Mouse (Mus musculus) forebrain, embryonic 12.5 days (tissue): ENCODE data around the gene Dut. TPM values are rescaled to one million over a fixed set of nuclear protein-coding genes. Genes with fewer than 3 reads are reported as not detected.

Experiments used
- ATAC-seq: fragments of 200-750 bp; cut with Nextera tagmentation; 2 replicates; pipeline ENCODE4 v1.8.0; 2017; ENCODE audit warnings: moderate TSS enrichment; ENCODE audit not compliant: low FRiP score
- H3K27ac ChIP-seq: fragments of 300-500 bp; sonication (generic); 2 replicates; pipeline ENCODE4 v1.5.1; 2016; ENCODE audit warnings: mild to moderate bottlenecking
- H3K27me3 ChIP-seq: fragments of 300-500 bp; sonication (generic); 2 replicates; pipeline ENCODE4 v1.6.1; 2016; ENCODE audit warnings: mild to moderate bottlenecking
- H3K36me3 ChIP-seq: fragments of 300-500 bp; sonication (generic); replicated peaks from 2 replicates; pipeline ENCODE4 v1.6.1; 2016; ENCODE audit warnings: mild to moderate bottlenecking
- H3K4me1 ChIP-seq: fragments of 300-500 bp; sonication (generic); 2 replicates; pipeline ENCODE4 v1.6.1; 2016
- H3K4me2 ChIP-seq: fragments of 300-500 bp; sonication (generic); 2 replicates; pipeline ENCODE4 v1.6.1; 2016; ENCODE audit warnings: mild to moderate bottlenecking, moderate library complexity
- H3K4me3 ChIP-seq: fragments of 300-500 bp; sonication (generic); replicated peaks from 2 replicates; pipeline ENCODE4 v1.5.1; 2016; ENCODE audit warnings: mild to moderate bottlenecking
- H3K9ac ChIP-seq: fragments of 300-500 bp; sonication (generic); 2 replicates; pipeline ENCODE4 v1.6.1; 2016; ENCODE audit warnings: mild to moderate bottlenecking
- H3K9me3 ChIP-seq: fragments of 300-500 bp; sonication (generic); 2 replicates; pipeline ENCODE4 v1.6.1; 2016
- WGBS: fragments of 180-500 bp; shearing (Covaris S2); methylation state at CpG from one replicate; pipeline ENCODE4 v1.1.7; 2016; 5-methylcytosine and 5-hydroxymethylcytosine counted together
- polyA plus RNA-seq: library from polyadenylated mRNA; unstranded; fragments of >200 nt; fragmentation: Nextera tagmentation; extraction: Ambion mirVana; gene quantifications from 2 replicates; pipeline ENCODE4 v1.2.1, GENCODE M21; 2016

The Dut gene
- polyA plus RNA-seq, 1 experiment from 2014 or later: 224 TPM

- Histone ChIP-seq H3K4me1 (no peaks in the 10 kb centered on the region; the same call in 1 of the 2 replicates), H3K9me3 (no peaks in the 10 kb centered on the region), H3K4me3 (no peak overlapping the region), H3K27me3 (no peaks in the 10 kb centered on the region), H3K4me2 (no peak overlapping the region), H3K27ac (no peak overlapping the region), H3K36me3 (no peaks in the 10 kb centered on the region), H3K9ac (no peak overlapping the region)
- 80% methylated on average over 1 of the region's 1 CpGs for WGBS
- ATAC-seq: no peak
These were observed 44.1 kb downstream of the Dut start for GRCm38 (mm10) chr2:125291101-125291500.

- 88% methylated on average over 7 of the region's 7 CpGs for WGBS
- Histone ChIP-seq H3K4me2 (no peak overlapping the region), H3K27ac (no peak overlapping the region), H3K27me3 (no peaks in the 10 kb centered on the region), H3K4me1 (no peaks in the 10 kb centered on the region; the same call in 1 of the 2 replicates), H3K9ac (no peak overlapping the region), H3K36me3 (no peaks in the 10 kb centered on the region), H3K4me3 (no peak overlapping the region), H3K9me3 (no peaks in the 10 kb centered on the region)
- no peak for ATAC-seq
These were observed 45.6 kb downstream of the Dut start for GRCm38 (mm10) chr2:125292616-125293015.

GRCm38 (mm10) chr2:125293969-125294491 is 47.0 kb downstream of the Dut start:
- Histone ChIP-seq H3K9me3 (no peaks in the 10 kb centered on the region), H3K9ac (no peak overlapping the region), H3K4me2 (no peak overlapping the region), H3K27me3 (no peaks in the 10 kb centered on the region), H3K4me3 (no peak overlapping the region), H3K36me3 (no peaks in the 10 kb centered on the region), H3K27ac (no peak overlapping the region), H3K4me1 (no peaks in the 10 kb centered on the region; the same call in 1 of the 2 replicates)
- ATAC-seq: no peak
- WGBS: 88% methylated on average over 5 of the region's 5 CpGs

- H3K36me3 ChIP-seq: no peaks in the 10 kb centered on the region
- no peaks in the 10 kb centered on the region for H3K4me1 ChIP-seq
- WGBS: 94% methylated on average over 3 of the region's 3 CpGs
- no peak overlapping the region for H3K4me2 ChIP-seq
- H3K9me3 ChIP-seq: no peaks in the 10 kb centered on the region
- no peak for ATAC-seq
- H3K4me3 ChIP-seq: no peak overlapping the region
- H3K9ac ChIP-seq: no peak overlapping the region
- H3K27ac ChIP-seq: no peak overlapping the region
- H3K27me3 ChIP-seq: no peaks in the 10 kb centered on the region
These were observed 48.5 kb downstream of the Dut start for GRCm38 (mm10) chr2:125295526-125295925.

GRCm38 (mm10) chr2:125298841-125299240 is 51.9 kb downstream of the Dut start:
- no peaks in the 10 kb centered on the region for H3K27me3 ChIP-seq
- no peak overlapping the region for H3K4me2 ChIP-seq
- no peak overlapping the region for H3K27ac ChIP-seq
- ATAC-seq: no peak
- no peak overlapping the region for H3K4me3 ChIP-seq
- no peak overlapping the region for H3K9ac ChIP-seq
- no peaks in the 10 kb centered on the region for H3K4me1 ChIP-seq
- H3K9me3 ChIP-seq: no peaks in the 10 kb centered on the region
- peaks cover 23% of the 10 kb centered on the region; the same call in 1 of the 2 replicates for H3K36me3 ChIP-seq
- 97% methylated on average over 1 of the region's 1 CpGs for WGBS

GRCm38 (mm10) chr2:125301877-125302624 is 55.1 kb downstream of the Dut start:
- peaks cover 27% of the 10 kb centered on the region for H3K36me3 ChIP-seq
- no peak overlapping the region for H3K9ac ChIP-seq
- ATAC-seq: no peak
- no peaks in the 10 kb centered on the region for H3K4me1 ChIP-seq
- H3K27ac ChIP-seq: no peak overlapping the region
- 63% methylated on average over 9 of the region's 9 CpGs for WGBS
- H3K27me3 ChIP-seq: no peaks in the 10 kb centered on the region
- no peaks in the 10 kb centered on the region for H3K9me3 ChIP-seq
- H3K4me3 ChIP-seq: no peak overlapping the region
- no peak overlapping the region for H3K4me2 ChIP-seq

GRCm38 (mm10) chr2:125302625-125302924 is 55.6 kb downstream of the Dut start:
- 82% methylated on average over 8 of the region's 8 CpGs for WGBS
- ATAC-seq: no peak
- peaks cover 31% of the 10 kb centered on the region for H3K36me3 ChIP-seq

GRCm38 (mm10) chr2:125303764-125304384 is 56.9 kb downstream of the Dut start:
- ATAC-seq: no peak
- no peak overlapping the region for H3K9ac ChIP-seq
- no peak overlapping the region for H3K4me2 ChIP-seq
- H3K4me1 ChIP-seq: no peaks in the 10 kb centered on the region
- no peaks in the 10 kb centered on the region for H3K9me3 ChIP-seq
- H3K27ac ChIP-seq: no peak overlapping the region
- no peaks in the 10 kb centered on the region for H3K27me3 ChIP-seq
- WGBS: 85% methylated on average over 5 of the region's 5 CpGs
- H3K4me3 ChIP-seq: no peak overlapping the region
- peaks cover 39% of the 10 kb centered on the region for H3K36me3 ChIP-seq

More at GRCm38 (mm10) chr2:125302625-125302924, 55.6 kb downstream of the Dut start:
- H3K9me3 ChIP-seq: no peaks in the 10 kb centered on the region
- no peak overlapping the region for H3K4me3 ChIP-seq
- no peak overlapping the region for H3K9ac ChIP-seq
- H3K27ac ChIP-seq: no peak overlapping the region
- H3K4me1 ChIP-seq: no peaks in the 10 kb centered on the region
- H3K4me2 ChIP-seq: no peak overlapping the region
- no peaks in the 10 kb centered on the region for H3K27me3 ChIP-seq

- Histone ChIP-seq H3K36me3 (peaks cover 48% of the 10 kb centered on the region), H3K9ac (no peak overlapping the region), H3K27me3 (no peaks in the 10 kb centered on the region), H3K4me2 (no peak overlapping the region), H3K9me3 (no peaks in the 10 kb centered on the region), H3K27ac (no peak overlapping the region), H3K4me3 (no peak overlapping the region), H3K4me1 (no peaks in the 10 kb centered on the region)
- no peak for ATAC-seq
- WGBS: 93% methylated on average over 3 of the region's 3 CpGs
These were observed 57.8 kb downstream of the Dut start for GRCm38 (mm10) chr2:125304746-125305145.

GRCm38 (mm10) chr2:125305671-125306070 is 58.7 kb downstream of the Dut start:
- H3K9ac ChIP-seq: no peak overlapping the region
- H3K4me1 ChIP-seq: no peaks in the 10 kb centered on the region
- WGBS: 78% methylated on average over 3 of the region's 3 CpGs
- no peak overlapping the region for H3K27ac ChIP-seq
- H3K9me3 ChIP-seq: no peaks in the 10 kb centered on the region
- no peak for ATAC-seq
- H3K4me2 ChIP-seq: no peak overlapping the region
- H3K27me3 ChIP-seq: no peaks in the 10 kb centered on the region
- H3K36me3 ChIP-seq: peaks cover 48% of the 10 kb centered on the region
- no peak overlapping the region for H3K4me3 ChIP-seq
